Mouse (Mus musculus): Measurements from ENCODE around the gene Itgal. TPM values are rescaled to one million over a fixed set of nuclear protein-coding genes. Genes with fewer than 3 reads are reported as not detected.

Gene Itgal
- 3.7 and 5.6 TPM in 2 replicates for polyA plus RNA-seq (2012; rRNA removed; ENCODE audit: low replicate concordance)

DNA sequence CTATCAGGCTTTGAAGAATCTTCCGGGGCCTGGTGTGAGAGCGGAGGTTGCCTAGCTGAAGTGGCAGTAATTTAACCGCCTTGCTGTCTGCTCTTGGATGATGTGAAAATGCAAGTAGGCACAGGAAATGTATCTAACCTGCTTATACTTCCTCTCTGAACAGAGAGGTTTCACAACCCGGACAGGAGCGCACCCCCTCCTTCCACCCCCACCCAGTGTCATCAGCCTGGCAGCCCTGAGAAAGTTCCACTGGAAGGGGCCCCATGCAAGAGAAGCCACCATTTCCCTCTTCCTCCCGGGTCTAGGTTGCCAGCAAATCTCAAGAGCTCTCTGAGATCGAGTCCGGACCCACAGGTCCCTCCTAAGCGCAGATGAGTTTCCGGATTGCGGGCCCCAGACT lies at the start of gene Itgal:
Gene Itgal (plus strand): TSS at position 163 of the 400 bp plus-strand sequence.

DNA sequence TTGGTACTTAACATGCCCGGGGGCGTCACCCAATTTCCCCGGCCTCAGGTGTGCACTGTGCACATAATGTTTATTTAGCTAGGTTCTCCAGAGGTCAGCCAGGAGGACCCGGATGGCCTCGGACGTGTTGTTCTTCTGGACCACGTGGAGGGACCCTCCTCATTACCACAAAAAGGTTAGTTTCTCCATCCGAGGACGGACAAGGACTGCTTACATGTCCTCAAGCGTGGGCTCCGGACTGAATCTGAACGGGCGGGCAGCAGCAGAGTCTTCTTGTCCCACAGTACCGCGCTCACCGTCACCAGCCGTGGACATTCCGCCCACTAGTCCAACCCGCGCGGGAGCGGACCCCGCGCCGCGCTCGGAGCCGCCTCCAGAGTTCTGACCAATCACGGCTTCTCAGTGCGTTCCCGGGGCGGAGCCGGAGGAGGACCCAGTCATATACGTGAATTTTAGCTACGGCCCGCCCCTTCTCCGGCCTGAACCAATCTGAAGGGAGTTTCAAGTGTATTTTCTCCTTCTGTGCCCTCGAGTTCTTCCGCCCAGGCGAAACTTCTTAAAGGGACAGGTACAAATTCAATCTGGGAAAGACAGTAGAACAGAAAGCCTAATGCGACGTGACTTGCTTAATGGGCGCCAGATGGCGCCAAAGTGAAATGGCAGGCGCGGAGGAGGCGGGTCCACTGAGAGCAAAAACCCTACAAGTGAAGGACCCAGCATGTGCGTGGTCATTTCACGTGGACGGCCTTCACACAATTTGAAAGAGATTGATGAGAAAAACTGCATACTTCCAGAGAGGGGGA lies 35.5 kb upstream of the Itgal start, which contains the start of gene Dctpp1:
Gene Dctpp1 (minus strand): TSS at position 401 of the 803 bp plus-strand sequence.

DNA sequence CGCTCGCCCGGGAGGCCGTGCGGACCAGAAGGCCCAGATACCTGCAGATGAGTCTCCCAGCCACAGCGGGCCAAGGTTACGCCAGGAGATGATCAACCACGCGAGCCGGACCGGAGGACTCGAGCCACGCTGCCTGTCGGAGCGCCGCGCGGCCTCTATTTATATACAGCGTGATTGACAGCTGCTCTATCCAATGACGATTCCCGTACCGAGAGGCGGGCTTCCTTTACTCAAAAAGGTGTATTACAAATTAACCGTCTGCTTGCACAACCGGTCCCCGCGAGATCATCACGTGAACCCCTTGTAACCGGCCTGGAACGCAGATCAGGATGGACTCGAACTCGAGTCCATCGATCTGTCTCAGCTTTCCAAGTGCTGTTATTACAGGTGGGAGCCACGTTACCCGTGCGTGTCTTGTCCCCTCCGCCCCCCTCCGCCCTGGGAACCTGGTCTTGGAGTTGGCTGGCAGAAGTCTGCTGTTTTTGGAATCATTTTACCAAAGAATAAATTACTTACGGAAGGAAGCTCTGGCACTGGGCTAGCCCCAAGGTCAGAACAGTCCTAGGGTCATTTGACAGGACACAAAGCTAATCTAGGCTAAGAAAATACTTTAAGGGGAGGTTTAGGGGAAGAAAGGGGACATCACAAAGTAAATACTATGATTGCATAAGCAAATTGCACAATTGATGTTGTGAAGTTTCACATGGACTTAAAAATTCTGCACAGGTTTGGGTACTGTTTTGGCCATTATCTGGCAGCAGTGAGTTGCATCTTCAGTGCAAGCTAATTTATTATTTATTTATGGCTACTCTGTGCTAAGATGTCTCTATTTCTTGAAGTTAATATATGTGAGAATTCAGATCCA lies 21.9 kb upstream of the Itgal start, which contains the start of gene Sephs2:
Gene Sephs2 (minus strand): TSS at position 131 of the 865 bp plus-strand sequence.

DNA sequence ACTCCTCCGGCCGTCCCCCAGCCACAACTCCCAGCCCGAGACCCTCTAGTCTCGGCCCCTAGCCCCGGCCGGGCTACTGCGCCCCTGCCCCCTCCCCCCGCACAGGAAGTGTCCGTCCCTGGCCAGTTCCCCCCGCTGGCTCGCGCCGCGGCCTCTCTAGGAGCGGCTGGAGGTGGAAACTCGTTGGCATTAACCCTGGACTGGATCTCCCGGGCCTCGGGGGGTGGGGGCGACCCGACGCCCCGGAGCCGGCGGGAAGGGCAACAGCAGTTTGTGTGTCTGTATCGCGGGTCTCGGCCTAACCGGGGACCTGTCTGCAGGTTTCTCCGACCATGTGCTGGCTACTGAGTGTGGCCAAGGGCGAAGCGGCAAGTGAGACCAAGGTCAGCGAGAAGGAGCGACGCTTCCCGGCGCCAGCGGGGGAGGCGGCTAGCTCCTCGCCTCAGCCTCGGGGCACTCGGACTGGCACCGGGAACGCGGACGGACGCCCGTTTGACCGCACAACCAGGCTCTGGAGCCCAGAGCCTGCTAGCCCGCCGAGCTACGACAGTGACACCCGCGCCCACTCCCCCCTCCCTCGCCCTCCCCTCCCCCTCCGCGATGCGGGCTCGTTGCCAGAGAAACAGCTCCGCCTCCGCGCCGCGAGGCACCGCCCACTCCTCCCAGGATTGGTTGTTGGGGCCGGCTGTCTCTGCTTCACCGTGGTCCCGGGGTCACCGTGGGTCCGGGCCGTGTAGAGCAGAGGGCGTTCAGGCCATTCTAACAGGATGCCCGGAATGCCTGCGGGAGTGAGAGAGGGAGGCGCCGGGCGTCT lies 49.7 kb downstream of the Itgal start, which contains the start of gene Zfp768:
Gene Zfp768 (minus strand): TSS at position 78 of the 814 bp plus-strand sequence.

DNA sequence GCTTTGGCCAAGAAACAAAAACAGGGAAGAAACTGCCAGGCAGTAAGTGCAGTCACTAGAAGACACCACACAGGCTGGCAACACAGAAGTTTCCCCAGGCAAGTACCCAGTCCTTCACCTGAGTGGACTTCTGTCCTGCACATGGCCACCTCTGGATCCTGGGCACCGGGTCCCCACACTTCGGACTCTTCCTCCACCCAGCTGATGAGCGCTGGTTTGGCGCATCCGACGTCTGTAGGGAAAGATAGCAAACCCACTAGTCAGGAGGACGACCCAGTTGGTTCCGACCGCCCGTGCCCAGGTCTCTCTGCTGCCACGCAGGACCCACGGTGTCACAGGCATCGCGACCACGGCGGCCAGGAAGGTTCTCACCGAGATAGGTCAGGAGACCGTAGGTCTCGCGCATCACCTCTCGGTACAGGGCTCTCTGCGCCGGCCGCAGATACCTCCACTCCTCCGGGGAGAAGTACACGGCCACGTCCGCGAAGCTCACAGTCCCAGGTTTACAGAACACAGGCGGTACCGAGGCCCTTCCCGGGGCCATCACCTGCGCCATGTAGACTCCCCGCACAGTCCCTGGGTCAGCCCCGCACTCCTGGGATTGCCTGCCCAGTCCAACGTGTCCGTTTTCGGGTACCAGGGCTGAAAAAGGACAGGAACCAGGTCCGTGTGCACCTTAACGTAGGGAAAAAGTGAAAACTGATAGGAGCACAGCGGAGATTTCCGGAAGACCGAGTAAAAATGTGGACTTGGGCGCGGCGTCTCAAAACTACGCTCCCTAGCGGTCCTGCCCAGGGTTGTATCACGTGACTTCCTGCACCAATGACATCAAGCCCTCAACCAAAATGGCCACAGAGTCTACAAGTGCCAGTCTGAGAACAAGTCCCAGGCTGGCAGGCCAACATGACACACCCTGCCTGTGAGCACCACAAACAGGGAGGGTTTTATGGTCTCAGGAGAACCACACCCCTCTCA lies 79.5 kb downstream of the Itgal start, which contains the start of gene Zfp747:
Gene Zfp747 (minus strand): TSS at position 780 of the 975 bp plus-strand sequence.

Other genes with a start within 250 kb of the Itgal start
- gene Zg16, start 208.9 kb upstream of the Itgal start, polyA plus RNA-seq (2012; rRNA removed; ENCODE audit: low replicate concordance), result 1,613 and 5,119 TPM in 2 replicates
- gene AI467606, start 204.9 kb upstream of the Itgal start, polyA plus RNA-seq (2012; rRNA removed; ENCODE audit: low replicate concordance), result 24.0 and 31.4 TPM in 2 replicates
- 0.43 and 0.95 TPM in 2 replicates for gene Qprt, start 174.0 kb upstream of the Itgal start, polyA plus RNA-seq (2012; rRNA removed; ENCODE audit: low replicate concordance)
- gene Spn, start 158.4 kb upstream of the Itgal start, polyA plus RNA-seq (2012; rRNA removed; ENCODE audit: low replicate concordance), result 2.0 and 2.7 TPM in 2 replicates
- gene Cd2bp2, start 100.2 kb upstream of the Itgal start, polyA plus RNA-seq (2012; rRNA removed; ENCODE audit: low replicate concordance), result 10.0 and 13.1 TPM in 2 replicates
- gene Tbc1d10b, start 87.8 kb upstream of the Itgal start, polyA plus RNA-seq (2012; rRNA removed; ENCODE audit: low replicate concordance), result 29.8 and 44.7 TPM in 2 replicates
- gene Mylpf, start 87.4 kb upstream of the Itgal start, polyA plus RNA-seq (2012; rRNA removed; ENCODE audit: low replicate concordance), result 0.38 TPM in 1 of 2 replicates, not detected in the other
- gene Zfp553, start 63.2 kb upstream of the Itgal start, polyA plus RNA-seq (2012; rRNA removed; ENCODE audit: low replicate concordance), result 6.9 and 8.4 TPM in 2 replicates
- gene Sept1, start 63.1 kb upstream of the Itgal start, polyA plus RNA-seq (2012; rRNA removed; ENCODE audit: low replicate concordance), result 14.1 and 28.9 TPM in 2 replicates
- 76.9 and 173 TPM in 2 replicates for gene Zfp771, start 52.0 kb upstream of the Itgal start, polyA plus RNA-seq (2012; rRNA removed; ENCODE audit: low replicate concordance)
- gene Dctpp1, start 35.6 kb upstream of the Itgal start, polyA plus RNA-seq (2012; rRNA removed; ENCODE audit: low replicate concordance), result 74.2 and 77.1 TPM in 2 replicates
- gene Sephs2, start 22.2 kb upstream of the Itgal start, polyA plus RNA-seq (2012; rRNA removed; ENCODE audit: low replicate concordance), result 49.0 and 105 TPM in 2 replicates
- 54.7 and 77.2 TPM in 2 replicates for gene Zfp768, start 49.3 kb downstream of the Itgal start, polyA plus RNA-seq (2012; rRNA removed; ENCODE audit: low replicate concordance)
- 15.0 and 20.1 TPM in 2 replicates for gene Zfp747, start 79.8 kb downstream of the Itgal start, polyA plus RNA-seq (2012; rRNA removed; ENCODE audit: low replicate concordance)
- 5.3 and 6.4 TPM in 2 replicates for gene 9130019O22Rik, start 90.9 kb downstream of the Itgal start, polyA plus RNA-seq (2012; rRNA removed; ENCODE audit: low replicate concordance)
- gene E430018J23Rik, start 97.4 kb downstream of the Itgal start, polyA plus RNA-seq (2012; rRNA removed; ENCODE audit: low replicate concordance), result 13.3 and 15.1 TPM in 2 replicates
- 3.9 and 4.6 TPM in 2 replicates for gene Zfp764, start 110.6 kb downstream of the Itgal start, polyA plus RNA-seq (2012; rRNA removed; ENCODE audit: low replicate concordance)
- gene Zfp688, start 125.8 kb downstream of the Itgal start, polyA plus RNA-seq (2012; rRNA removed; ENCODE audit: low replicate concordance), result 21.7 and 35.2 TPM in 2 replicates
- gene Zfp689, start 152.9 kb downstream of the Itgal start, polyA plus RNA-seq (2012; rRNA removed; ENCODE audit: low replicate concordance), result 3.7 and 4.3 TPM in 2 replicates
- gene Prr14, start 163.4 kb downstream of the Itgal start, polyA plus RNA-seq (2012; rRNA removed; ENCODE audit: low replicate concordance), result 62.8 and 68.1 TPM in 2 replicates
- gene Fbrs, start 182.9 kb downstream of the Itgal start, polyA plus RNA-seq (2012; rRNA removed; ENCODE audit: low replicate concordance), result 36.5 and 43.2 TPM in 2 replicates
- 17.5 and 20.0 TPM in 2 replicates for gene Srcap, start 215.7 kb downstream of the Itgal start, polyA plus RNA-seq (2012; rRNA removed; ENCODE audit: low replicate concordance)
- gene Gm42715, start 223.3 kb downstream of the Itgal start, polyA plus RNA-seq (2012; rRNA removed; ENCODE audit: low replicate concordance), result 5.6 and 10.2 TPM in 2 replicates